Mouse (Mus musculus) left cerebral cortex, adult 18-20 months (tissue): ENCODE results near the gene Rasgrp2. TPM values are rescaled to one million over a fixed set of nuclear protein-coding genes. Genes with fewer than 3 reads are reported as not detected.

Source experiments
- DNase-seq, 2 experiments: peaks; one replicate each; pipeline ENCODE4 v3.0.0; 2021 to 2022; ENCODE audit warnings: low spot score in 2 of 2, mixed read lengths in 1 of 2
- total RNA-seq, 2 experiments: library from RNA; stranded (reverse); gene quantifications; 2 replicates each; pipeline ENCODE4 v1.2.3; 2021

The Rasgrp2 gene
- total RNA-seq, 2 experiments from 2014 or later = 68.2 to 84.7 TPM

- DNase-seq = no peak
Measured at GRCm38 (mm10) chr19:6426703-6427500, 27.8 kb downstream of the Rasgrp2 start.

DNA sequence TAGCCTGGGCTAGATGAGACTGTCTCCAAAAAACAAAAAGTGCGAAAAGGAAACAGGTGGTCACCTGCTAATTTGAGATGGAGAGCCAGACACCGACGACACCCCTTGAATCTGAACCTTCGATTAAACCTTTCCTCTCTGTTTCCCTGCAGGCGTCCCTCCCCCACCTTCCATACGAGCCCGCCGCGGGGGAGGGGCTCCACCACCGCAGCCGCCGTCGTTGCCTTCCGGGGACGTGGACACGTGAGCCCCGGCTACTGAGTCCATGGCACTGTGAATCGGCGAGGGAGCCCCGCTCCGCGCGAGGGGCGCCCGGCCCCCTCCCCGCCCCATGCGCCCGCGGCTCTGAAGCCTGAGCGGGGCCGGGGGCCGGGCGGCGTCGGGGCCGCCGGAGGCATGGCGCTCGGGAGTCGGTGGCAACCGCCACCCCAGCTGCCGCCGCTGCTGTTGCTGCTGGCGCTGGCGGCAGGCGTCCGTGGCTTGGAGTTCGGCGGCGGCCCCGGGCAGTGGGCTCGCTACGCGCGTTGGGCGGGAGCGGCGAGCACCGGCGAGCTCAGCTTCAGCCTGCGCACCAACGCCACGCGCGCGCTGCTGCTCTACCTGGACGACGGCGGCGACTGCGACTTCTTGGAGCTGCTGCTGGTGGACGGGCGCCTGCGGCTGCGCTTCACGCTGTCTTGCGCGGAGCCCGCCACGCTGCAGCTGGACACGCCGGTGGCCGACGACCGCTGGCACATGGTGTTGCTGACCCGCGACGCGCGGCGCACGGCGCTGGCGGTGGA is 28.7 kb downstream of the Rasgrp2 start:
- no peak for DNase-seq

DNA sequence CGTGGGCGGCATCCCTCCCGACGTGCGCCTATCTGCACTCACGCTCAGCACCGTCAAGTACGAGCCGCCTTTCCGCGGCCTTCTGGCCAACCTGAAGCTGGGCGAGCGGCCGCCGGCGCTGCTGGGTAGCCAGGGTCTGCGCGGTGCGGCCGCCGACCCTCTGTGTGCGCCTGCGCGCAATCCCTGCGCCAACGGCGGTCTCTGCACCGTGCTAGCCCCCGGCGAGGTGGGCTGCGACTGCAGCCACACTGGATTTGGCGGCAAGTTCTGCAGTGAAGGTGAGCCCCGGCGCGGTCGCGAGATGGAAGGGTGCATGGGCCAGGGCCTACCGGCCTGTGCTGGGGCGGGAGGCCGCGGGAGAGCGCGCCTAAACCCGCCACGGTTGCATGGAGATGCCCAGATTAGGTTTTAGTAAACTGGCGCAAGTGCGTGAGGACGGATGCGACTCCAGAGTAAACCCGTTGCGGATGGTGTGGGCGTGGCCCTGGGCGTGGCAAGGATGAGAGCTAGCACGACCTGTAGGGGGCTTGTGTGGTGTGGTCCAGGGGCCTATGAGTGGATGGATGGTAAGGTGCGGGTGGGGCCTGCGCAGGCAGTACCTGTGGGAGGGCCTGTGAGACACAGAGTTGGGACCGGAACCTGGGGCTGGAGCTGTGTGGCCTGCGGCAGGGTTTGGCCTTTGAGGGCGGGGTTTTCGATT is 29.5 kb downstream of the Rasgrp2 start:
- no peak for DNase-seq

- no peak for DNase-seq
Measured at GRCm38 (mm10) chr19:6443016-6443415, 43.9 kb downstream of the Rasgrp2 start.

DNA sequence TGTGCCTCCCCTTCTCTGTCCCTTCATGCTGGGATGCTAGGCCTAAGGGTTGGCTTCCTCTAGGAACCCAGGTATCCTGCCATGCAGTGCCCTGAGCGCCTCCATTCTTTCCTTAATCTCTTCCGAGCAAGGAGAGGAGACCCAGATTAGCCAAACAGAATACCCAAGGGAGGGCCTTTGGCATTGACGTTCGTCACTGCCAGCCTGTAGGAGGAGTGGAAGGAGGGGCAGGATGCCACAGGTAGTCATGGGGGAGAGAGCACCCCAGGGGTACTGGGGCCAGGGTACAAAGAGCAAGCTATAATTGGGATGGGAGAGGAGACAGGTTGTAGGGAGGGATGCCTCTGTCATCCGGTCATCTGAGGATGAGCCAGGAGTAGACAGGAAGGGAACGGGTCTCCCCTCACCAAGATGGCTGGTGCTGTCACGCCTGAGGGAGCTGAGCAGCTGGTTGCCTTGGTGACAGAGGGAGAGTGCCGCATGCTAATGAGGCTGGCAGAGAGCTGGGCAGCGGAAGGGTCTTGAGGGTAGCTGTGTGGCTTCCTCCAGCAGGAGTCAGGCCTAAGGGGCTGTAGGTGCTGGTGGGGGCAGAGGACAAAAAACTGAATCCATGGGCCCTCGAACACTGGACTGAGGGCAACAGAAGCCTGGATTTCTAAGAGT is 46.8 kb downstream of the Rasgrp2 start:
- DNase-seq = no peak

DNA sequence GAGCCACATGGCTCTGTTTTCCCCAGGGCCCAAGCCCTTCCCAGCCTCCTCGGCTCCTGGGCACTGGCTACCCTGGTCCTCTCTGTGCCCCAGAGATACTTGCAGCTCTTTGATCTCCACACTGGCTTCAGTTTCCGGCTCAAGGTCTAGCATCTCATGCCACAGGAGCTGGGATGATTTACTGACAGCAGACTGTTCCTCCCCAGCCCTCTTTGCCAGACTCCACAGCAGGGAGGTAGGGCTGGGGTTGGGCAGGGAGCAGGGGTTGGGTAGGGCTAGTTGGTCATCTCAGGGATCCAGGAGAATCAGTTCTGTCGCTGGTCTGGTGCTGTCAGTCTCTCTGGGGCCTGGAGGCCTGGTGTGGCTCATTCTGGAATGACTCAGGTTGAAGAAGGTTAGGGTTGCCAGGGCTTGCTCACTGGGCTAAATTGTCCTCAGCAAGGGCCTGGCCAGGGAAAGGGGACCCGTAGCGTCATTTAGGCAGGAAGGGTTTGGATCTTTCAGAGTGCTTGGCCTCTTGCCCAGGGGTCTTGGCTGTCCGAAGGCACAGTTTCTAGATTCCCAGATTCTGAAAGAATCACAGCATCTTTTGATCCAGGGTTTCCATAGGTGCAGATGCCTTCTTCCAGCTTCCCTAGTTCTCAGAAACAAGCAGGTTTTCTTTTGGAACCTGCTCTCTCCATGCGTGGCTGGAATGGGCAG is 47.7 kb downstream of the Rasgrp2 start:
- no peak for DNase-seq

- no peak for DNase-seq
Measured at GRCm38 (mm10) chr19:6448752-6449151, 49.6 kb downstream of the Rasgrp2 start.

DNA sequence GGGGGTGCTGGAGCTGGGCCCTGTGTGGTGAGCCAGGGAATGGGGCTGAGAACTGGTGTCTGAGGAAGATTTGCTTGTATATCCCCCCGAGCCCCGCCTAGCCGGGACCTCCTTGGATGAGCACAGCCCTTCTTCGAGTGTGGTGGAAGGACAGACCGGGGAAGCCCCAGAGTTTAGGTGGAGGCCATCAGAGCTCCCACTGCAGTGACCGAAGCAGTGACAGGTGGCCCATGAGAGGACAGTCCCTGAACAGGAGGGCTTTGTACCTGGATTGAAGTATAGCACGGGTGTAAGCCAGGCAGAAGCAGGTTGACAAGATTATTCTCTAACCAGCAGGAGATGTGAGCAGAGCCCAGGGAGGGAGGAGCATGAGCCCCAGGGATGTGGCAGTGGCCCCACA is 50.7 kb downstream of the Rasgrp2 start:
- no peak for DNase-seq

DNA sequence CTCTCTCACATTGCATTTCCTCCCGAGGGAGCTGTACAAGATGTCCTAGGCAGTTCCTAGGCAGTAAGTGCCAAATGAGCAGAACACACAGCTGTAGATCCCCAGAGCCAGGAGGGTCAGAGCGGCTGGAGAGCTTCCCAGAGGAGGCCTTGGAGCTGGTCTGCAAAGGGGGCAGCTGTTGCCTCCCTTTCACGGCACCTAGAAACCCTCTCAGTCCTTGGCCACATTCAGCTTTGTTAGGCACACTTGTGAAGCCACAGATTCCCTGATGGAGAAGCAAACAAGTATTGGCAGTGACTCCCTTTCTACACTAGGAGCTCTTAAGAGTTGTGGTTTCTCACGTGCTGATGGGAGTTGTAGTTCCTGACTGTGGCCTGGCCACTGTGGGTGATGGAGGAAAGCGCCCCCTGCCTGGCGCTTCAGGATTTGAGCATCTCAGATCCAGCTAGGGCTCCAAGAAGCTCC is 52.9 kb downstream of the Rasgrp2 start:
- DNase-seq = peak; percentile 76 to 79

DNA sequence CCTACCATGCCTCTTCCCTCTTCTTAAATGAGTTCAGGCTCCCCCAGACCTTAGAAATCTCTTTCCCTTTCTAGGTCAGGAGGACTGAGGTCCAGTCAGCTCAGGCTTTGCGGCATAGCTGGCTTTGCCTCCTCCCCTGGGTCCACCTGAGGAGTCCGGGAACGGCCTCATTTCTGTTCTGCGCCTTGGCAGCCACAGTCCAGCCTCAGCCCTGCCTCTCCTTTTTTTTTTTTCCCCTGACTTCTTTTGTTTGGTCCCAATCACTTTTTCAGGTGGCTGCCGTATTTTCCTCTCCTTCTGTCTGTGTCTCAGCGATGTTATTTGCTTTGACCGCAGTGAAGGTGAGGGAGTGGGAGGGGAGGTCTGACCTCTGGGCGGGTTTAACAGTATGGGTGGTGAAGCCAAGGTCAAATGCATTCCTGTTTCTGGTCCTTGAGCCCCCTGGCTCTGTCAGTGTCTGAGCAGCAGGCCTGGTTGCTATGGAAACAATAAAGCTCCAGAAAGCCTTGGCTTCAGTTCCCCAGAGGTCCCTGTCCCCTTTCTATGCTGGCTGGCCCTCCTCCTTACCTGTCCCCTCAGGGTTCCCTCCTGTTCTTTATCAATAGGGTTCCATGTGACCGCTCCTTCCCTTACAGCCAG is 53.7 kb downstream of the Rasgrp2 start:
- no peak for DNase-seq

DNA sequence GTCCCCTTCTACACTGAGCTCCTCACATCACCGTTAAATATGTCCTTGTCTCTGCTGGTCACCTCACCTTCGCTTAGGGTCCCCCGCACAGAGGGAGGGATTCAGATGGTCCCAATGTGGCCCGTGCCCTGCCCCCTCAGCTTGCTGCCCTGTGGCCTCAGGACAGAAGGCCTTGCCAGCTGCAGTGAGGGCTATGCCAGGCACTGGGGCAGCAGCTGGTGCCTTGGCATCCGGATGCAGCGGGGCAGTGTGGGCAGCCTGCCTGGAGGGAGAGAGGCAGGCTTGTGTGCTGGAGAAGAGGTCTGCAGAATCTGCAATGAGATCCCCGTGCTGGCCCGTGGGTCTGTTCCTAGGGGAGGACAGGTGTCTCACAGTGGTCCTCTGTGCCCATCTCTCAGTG is 54.2 kb downstream of the Rasgrp2 start:
- DNase-seq = peak; percentile 64 to 69

DNA sequence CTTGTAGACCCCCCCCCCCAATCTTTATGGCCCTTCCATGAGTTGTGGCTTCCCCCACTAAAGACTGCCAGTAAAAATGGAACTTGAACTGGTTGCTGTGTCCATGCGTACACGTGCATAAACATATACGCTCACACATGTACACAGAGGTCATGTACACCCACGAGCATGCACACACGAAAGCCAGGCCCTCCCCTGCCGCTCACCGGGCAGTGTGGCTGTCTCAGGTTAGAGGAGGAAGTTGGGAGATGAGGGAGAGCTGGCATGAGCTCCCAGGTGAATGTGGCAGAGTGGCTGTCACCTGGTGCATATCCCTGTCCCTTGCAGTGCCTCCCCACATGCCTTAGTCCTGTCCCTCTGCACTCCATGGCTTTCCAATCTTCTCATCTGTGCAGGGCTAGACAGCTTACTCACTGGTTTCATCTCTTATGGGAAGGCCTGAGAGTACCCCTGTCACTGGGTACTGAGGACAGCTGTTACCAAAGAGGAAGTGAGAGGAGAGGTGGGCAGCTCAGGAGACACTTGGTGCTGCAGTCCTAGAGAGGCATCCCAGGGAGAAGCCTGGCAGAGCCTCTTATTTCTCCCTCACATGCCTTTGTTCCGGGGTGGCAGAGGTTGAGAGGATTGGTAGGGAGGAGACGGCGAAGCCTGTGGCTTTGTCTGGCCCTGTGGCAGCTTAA is 55.0 kb downstream of the Rasgrp2 start:
- no peak for DNase-seq

- DNase-seq = peak; percentile 48 to 53
Measured at GRCm38 (mm10) chr19:6459504-6459903, 60.4 kb downstream of the Rasgrp2 start.

- DNase-seq = no peak
Measured at GRCm38 (mm10) chr19:6462841-6463240, 63.7 kb downstream of the Rasgrp2 start.

- DNase-seq = peak; percentile 65 to 84
Measured at GRCm38 (mm10) chr19:6464306-6465071, 65.3 kb downstream of the Rasgrp2 start.
